Mouse (Mus musculus) brain, embryonic 14.5 days (tissue): ENCODE results near the gene Prkag2. TPM values are rescaled to one million over a fixed set of nuclear protein-coding genes. Genes with fewer than 3 reads are reported as not detected.
A peak's percentile ranks its signal among the peaks of the same experiment; 100 is the strongest.

Source experiments
- DNase-seq: peaks from one replicate; pipeline ENCODE4 v3.0.0-alpha.2; 2011; ENCODE audit warnings: low read depth
- CTCF ChIP-seq: fragments of 200-500 bp; IDR thresholded peaks from 2 replicates; pipeline ENCODE4 v1.5.1; 2012; ENCODE audit warnings: inconsistent platforms, mild to moderate bottlenecking, moderate library complexity, borderline replicate concordance; ENCODE audit not compliant: insufficient read depth, insufficient read length; ENCODE audit errors: extremely low read depth
- POLR2A ChIP-seq: fragments of 200-500 bp; IDR thresholded peaks from 2 replicates; pipeline ENCODE4 v1.6.1; 2012; ENCODE audit warnings: mild to moderate bottlenecking, inconsistent platforms, borderline replicate concordance; ENCODE audit not compliant: poor library complexity, insufficient read depth, insufficient read length, severe bottlenecking; ENCODE audit errors: extremely low read depth
- polyA plus RNA-seq: library from polyadenylated mRNA; depleted of rRNA; stranded (reverse); fragments of >200 nt; gene quantifications from 2 replicates; pipeline ENCODE4 v1.2.3, GENCODE M21; 2012

Prkag2 gene
- polyA plus RNA-seq, 1 experiment = 99.6 TPM

DNA sequence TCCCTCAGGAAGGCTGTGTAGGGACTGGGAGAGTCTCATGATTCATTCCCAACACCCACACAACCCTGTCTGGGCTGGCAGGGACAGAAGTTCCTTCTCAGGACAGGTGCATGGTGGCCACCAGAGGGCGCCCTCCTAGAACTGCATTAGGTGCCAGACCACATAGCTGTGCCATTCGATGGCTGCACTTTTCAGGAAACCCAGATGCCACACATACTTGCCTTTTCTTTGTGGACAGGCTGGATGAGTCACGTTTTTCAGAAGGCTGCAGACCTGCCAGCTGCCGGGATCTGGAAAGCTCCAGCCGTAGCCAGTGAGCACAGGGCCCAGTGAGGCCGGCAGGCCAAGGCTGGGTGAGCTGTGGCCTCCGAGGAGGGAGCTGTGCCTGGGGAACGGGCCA lies 93.6 kb downstream of the Prkag2 start:
- TF ChIP-seq POLR2A = no peak
- peak; percentile 97 for TF ChIP-seq CTCF
- DNase-seq = peak; percentile 86

- DNase-seq = no peak
- TF ChIP-seq POLR2A (no peak), CTCF (no peak)
These were observed 94.8 kb downstream of the Prkag2 start for GRCm38 (mm10) chr5:25005532-25006129.

GRCm38 (mm10) chr5:25001391-25001794 lies 99.0 kb downstream of the Prkag2 start:
- DNase-seq = no peak

DNA sequence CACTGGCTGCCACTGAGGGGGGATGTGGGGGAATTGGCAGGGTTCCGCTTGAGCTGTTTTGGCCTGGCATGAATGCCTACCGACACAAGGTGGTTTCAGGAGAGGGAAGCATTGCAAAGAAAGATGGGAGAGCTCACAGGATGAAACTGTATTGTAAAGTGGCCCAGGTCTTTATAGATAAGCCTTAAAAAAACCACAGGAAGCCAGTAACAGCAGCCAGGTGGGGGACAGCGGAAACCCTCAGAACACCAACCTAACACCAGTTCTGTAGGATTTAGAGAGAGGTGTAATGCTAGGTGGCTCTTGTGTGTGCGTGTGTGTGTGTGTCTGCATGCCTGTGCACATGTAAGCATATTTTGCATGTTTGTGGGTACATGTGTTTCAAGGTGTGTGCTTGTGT lies 101.1 kb downstream of the Prkag2 start:
- no peak for DNase-seq
- no peak for TF ChIP-seq CTCF
- TF ChIP-seq POLR2A = no peak

More at GRCm38 (mm10) chr5:25001391-25001794, 99.0 kb downstream of the Prkag2 start:
- TF ChIP-seq POLR2A = no peak
- TF ChIP-seq CTCF = no peak

DNA sequence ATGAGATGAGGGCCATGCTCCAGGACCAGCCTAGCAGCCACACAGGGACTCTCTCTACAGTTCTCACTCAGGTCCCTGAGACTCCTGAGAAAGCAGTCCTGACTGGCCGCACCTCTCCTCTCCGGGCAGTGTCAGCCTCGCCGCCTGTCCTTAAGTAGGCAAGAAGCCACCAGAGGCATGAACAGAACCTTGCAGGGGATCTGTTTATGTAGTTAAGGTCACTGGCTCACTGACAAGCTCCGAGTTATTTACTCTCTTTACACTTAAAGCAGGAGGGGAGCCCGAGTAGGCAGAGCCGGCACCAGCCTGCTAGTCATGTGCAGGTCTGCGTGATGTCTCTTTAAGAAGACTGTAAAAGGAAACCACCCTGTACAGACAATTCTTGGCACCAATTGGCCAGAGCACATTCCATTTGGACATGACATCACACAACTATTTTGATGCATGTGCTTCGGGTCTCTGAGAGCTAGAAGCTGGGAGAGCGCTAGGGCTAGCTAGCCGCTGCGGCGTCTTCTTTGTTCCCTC lies 104.8 kb downstream of the Prkag2 start:
- DNase-seq = peak; percentile 71
- no peak for TF ChIP-seq CTCF

- TF ChIP-seq CTCF (no peak), POLR2A (no peak)
- DNase-seq = no peak
These were observed 107.3 kb downstream of the Prkag2 start for GRCm38 (mm10) chr5:24993190-24993589.

- DNase-seq = no peak
- TF ChIP-seq CTCF (no peak), POLR2A (no peak)
These were observed 108.9 kb downstream of the Prkag2 start for GRCm38 (mm10) chr5:24991575-24991974.

DNA sequence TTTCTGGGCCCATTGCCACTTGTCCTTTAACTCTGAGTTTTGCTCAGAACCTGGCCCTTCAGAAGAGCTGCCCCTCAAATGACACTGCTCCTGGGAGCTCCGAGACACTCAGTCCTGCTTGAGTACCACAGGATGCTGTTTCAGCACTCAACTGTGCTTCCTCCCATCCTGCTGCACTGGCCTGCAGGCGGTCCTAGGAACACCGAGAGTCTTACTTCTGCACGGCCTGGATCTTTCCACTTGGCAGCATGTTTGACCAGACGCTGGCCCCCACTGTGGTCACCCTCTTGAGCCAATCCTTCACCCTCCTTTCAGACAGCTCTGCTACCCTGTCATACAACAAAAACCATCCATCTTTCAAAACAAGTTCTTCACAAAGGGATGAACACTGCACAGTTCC lies 110.0 kb downstream of the Prkag2 start:
- DNase-seq = no peak
- no peak for TF ChIP-seq CTCF
- no peak for TF ChIP-seq POLR2A

DNA sequence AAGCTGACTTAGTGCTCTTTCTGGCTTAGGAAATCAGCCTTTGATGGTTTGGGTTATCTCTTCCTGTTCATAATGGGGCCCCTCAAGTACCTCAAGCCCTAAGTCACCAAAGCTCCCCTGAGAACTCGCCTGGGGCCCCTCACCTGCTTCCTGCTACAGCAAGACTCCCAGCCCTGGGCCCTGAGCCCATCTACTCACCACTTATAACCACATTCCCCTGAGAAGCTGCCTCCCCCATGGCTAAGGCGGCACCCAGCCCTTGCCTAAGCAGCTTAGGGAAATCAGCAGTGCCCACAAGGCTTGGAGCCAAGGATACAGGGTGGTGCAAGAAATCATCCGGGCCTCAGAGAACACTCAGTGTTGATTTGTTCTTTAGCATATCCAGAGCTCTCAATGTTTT lies 110.8 kb downstream of the Prkag2 start:
- DNase-seq = no peak
- no peak for TF ChIP-seq POLR2A
- no peak for TF ChIP-seq CTCF

DNA sequence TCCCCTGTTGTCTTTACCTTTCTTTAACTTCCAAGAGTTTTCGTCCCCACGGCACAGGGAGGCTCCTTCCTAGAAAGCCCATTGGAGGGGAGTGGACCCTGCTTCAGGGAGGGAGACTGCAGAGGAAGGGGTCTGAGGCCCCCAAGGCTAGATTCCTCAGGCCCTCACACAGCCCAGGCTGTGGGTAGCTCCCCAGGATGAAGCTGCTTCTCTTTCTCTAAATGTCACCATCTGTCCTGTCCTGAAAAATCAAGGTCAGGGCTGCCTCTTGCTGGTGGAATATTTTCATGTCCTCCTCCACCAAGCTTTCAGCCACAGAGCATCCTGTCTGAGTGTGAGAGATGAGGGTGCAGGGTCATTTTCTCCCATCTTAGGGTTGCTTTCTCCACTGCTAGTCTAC lies 113.5 kb downstream of the Prkag2 start:
- no peak for DNase-seq
- TF ChIP-seq CTCF (no peak), POLR2A (no peak)

GRCm38 (mm10) chr5:24986204-24986940 lies 114.1 kb downstream of the Prkag2 start:
- peak; percentile 37 for DNase-seq
- TF ChIP-seq POLR2A = no peak
- 0 out of 2 replicates have a peak, but pooled peaks have one; percentile 7 for TF ChIP-seq CTCF
